Mouse (Mus musculus) cerebellum, adult (tissue): ENCODE measurements around the gene Ric3.

ENCODE experiments used
- ATAC-seq: cut with Nextera tagmentation; 2 replicates; pipeline ENCODE4 v1.9.2; 2017; ENCODE audit warnings: mild to moderate bottlenecking, moderate library complexity, mixed read lengths; ENCODE audit not compliant: insufficient number of reproducible peaks, low FRiP score, low TSS enrichment

The Ric3 gene

DNA sequence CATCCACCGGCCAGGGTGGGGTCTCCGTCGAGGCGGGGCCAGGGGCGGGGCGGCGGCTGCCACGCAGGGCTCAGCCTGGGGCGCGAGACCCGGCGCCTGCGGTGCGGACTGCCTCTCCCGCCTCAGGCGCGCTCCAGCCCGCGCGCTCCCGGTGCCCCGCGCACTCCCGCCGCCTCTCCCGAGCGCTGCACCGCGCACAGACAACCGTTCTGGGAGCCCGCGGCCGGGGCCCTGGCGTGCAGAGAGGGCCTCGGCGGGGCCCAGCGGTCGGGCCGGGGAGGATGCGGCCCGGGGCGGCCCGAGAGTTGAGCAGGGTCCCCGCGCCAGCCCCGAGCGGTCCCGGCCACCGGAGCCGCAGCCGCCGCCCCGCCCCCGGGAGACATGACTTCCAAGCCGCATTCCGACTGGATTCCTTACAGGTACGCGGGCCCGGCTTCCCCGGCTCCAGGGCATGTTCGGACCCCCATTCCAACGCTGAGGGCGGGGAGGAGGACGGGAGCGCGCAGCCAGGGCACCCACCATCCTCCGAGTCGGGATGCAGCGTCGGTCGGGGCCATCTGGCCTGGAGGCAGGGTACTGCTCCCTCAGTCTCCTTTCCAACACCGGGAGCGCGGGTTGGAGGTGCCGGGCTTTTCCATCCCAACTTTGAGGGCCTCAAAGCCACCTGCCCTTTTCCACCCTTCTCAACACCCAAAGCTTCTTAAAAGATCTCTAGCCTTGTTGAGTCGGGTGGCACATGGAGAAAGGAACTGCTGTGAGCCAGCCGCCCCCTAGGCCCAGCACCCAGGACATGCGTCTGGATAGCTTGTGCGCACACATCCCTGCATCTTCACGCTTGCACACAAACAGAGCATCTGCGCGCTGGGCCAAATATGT, 72.2 kb downstream of the Ric3 start:
- ATAC-seq: peak; percentile 79; the same call in 1 of the 2 replicates

DNA sequence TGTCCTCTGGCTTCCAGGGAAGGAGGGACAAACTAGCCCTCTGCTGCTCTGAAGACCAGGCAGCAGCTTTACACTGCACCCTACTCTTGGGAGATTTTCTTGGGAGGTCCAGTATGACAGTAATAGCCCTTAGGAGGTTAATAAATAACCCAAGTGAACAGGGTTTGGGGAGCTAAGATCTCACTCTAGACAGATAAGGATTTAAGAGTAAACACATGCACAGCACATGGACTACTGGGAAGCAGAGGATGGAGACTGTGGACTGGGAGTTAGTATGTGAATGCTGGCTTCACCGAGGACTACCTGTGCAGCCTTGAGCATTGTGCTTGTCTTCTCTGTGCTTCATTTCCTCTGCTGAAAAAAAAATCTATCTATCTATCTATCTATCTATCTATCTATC, 73.9 kb downstream of the Ric3 start:
- no peak for ATAC-seq

DNA sequence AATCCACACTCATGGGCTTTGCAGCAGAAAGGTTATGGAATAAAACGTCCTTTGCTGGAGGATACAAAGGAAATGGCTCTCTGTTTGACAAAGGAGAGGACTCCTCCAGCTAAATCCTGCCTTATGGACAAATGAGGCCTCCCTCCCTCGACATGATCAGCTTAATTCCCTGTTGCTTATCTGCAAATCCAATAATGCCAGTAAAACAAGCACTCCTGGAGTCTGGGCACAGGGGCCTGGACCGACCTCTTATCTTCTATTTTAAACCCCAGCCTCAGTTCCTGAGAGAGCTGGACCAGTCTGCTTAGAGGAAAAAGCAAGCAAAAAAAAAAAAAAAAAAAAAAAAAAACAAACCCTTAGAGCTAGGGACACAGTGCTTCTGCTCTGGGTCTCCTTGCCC, 79.5 kb downstream of the Ric3 start:
- no peak for ATAC-seq

GRCm38 (mm10) chr7:109001971-109002370, 81.2 kb downstream of the Ric3 start:
- no peak for ATAC-seq

- 0 out of 2 replicates have a peak, but pooled peaks have one; percentile 42 for ATAC-seq
Measured at GRCm38 (mm10) chr7:109000315-109000954, 82.7 kb downstream of the Ric3 start.

DNA sequence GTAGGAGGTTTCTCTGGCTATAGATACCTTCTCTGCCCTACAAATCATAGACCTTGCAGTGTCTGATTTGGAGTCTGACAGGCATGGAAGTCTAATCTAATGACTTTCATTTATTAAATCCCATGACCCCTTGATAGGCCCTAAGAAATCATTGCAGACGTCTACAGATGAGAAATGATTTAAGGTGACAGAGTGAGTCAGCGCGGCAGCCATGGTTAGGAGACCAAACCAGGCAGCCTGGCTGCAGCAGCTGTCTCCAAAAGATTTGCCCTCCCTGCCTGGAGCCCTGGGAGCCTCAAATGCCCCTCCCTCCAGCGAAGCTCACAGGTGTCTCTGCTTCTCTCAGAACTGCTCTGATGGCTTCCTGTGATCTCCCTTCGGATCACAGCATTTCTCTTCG, 87.0 kb downstream of the Ric3 start:
- no peak for ATAC-seq

DNA sequence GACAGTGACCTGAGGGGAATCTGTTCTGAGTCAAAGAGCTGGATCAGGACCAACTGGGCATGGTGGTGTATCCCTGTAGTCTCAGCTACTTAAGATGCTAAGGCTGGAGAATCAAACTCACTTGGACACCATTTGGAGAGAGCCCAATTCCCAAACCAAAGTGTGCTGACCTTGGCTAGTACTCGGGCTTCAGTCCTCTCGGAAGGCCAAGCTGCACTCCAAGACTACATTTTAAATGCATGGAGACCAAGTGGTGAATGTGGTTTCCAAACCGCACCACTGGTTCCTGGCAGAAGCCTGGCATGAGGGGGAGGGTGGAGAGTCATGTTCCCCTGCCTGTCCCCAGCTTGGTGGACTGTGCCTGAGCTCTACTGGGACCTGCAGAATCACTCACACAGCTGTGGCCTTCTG, 89.2 kb downstream of the Ric3 start:
- no peak for ATAC-seq

DNA sequence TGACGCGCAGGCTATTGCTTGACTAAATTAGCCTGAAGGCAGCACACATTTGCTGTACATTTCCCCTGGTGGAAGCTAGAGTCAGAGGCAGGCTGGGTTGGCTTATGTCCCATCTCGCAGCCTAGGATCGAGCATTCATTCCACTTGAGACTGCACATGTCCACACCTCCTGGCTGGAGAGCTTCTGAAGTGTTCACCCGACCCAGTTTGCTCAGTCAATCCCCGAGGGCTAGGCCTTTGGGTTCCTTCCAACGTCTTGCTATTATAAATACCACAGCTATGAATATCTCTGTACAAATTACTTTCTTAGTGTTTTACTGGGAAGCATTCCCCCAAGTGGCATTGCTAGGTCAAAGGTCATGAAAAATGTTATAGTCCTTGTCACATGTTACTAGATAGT, 89.9 kb downstream of the Ric3 start:
- no peak for ATAC-seq

GRCm38 (mm10) chr7:108991207-108991606, 91.9 kb downstream of the Ric3 start:
- no peak for ATAC-seq

DNA sequence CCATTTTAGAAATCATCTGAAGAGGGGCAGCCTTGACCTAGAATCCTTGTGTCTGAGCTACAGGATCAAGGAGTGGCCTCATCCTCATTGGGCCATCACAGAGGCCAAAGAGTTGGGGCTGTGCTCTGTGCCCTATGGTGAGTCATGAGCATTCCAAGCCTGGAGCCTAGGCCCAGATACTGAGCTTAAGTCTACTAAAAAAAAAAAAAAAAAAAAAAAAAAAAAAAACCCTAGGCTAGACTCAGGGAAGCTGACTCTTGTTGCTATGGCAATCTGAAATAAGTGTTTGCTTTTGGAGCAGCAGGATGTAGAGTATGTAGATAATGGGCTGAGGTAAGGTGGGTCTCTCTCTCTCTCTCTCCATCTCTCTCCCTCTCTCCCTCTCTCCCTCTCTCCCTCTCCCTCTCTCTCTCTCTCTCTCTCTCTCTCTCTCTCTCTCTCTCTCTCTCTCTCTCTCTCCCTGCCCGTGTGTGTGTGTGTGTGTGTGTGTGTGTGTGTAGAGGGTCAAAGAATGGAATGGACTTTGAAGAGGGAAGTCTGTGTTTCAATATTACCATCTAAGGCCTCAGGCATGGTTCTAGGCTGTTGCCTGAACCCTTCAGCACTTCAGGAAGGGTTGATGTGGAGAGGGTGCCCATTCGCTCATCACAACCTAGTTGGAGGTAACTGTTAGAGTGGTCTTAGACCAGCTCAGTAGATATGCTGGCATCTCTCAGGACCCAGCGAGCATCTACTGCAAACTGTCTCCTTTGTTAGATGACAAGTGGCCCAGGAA, 97.0 kb downstream of the Ric3 start:
- ATAC-seq: no peak
